Mouse (Mus musculus): ENCODE results near the gene Adgra1.

GRCm38 (mm10) chr7:139822301-139823010, 11.5 kb upstream of the Adgra1 start:
- no peak for TF ChIP-seq ZC3H11A (IDR thresholded peaks at IDR 0.05; ENCODE audit: borderline replicate concordance, low read depth, low read length)
- no peak for TF ChIP-seq HCFC1 (IDR thresholded peaks at IDR 0.05; ENCODE audit: borderline replicate concordance, insufficient read depth, low read length)

Measured in ES-E14 (cell line).